Mouse (Mus musculus) liver, embryonic 14.5 days (tissue): Measurements from ENCODE around the gene Tnfrsf22. TPM values are rescaled to one million over a fixed set of nuclear protein-coding genes. Genes with fewer than 3 reads are reported as not detected.

ENCODE experiments used
- ATAC-seq: fragments of 200-750 bp; cut with Nextera tagmentation; 2 replicates; pipeline ENCODE4 v1.8.0; 2017; ENCODE audit warnings: moderate number of reproducible peaks, mild to moderate bottlenecking, moderate library complexity; ENCODE audit not compliant: insufficient read depth
- DNase-seq, 3 experiments: peaks; one replicate each; pipeline ENCODE4 v3.0.0-alpha.2; 2012 to 2013; ENCODE audit warnings: low read depth in 3 of 3, low spot score in 3 of 3
- H3K27ac ChIP-seq: fragments of 300-500 bp; sonication (generic); 2 replicates; pipeline ENCODE4 v1.5.1; 2014; ENCODE audit warnings: moderate library complexity, mild to moderate bottlenecking, control low read depth, inconsistent platforms
- H3K27me3 ChIP-seq: fragments of 300-500 bp; sonication (generic); 2 replicates; pipeline ENCODE4 v1.6.1; 2014; ENCODE audit warnings: mild to moderate bottlenecking, low read length, moderate library complexity; ENCODE audit not compliant: control insufficient read depth, insufficient read depth
- H3K36me3 ChIP-seq: fragments of 300-500 bp; sonication (generic); replicated peaks from 2 replicates; pipeline ENCODE4 v1.6.1; 2014; ENCODE audit warnings: low read depth; ENCODE audit not compliant: control insufficient read depth, insufficient read depth
- H3K4me1 ChIP-seq, 2 experiments: fragments of 200-500 bp in 1 of 2; fragments of 300-500 bp in 1 of 2; sonication (generic) in 1 of 2; replicated peaks; 2 replicates each; pipeline ENCODE4 v1.6.1; 2012 to 2014; ENCODE audit warnings: antibody characterized with exemption in 1 of 2, inconsistent platforms in 1 of 2, low read length in 1 of 2; ENCODE audit not compliant: control insufficient read depth in 2 of 2, insufficient read depth in 2 of 2
- H3K4me2 ChIP-seq: fragments of 300-500 bp; sonication (generic); 2 replicates; pipeline ENCODE4 v1.6.1; 2014; ENCODE audit warnings: low read depth, mild to moderate bottlenecking, control low read depth, moderate library complexity
- H3K4me3 ChIP-seq, 2 experiments: fragments of 200-500 bp in 1 of 2; fragments of 300-500 bp in 1 of 2; sonication (generic) in 1 of 2; 2 replicates each; pipeline ENCODE4 v1.5.1; 2012 to 2014; ENCODE audit warnings: low read depth in 2 of 2, low read length in 2 of 2, mild to moderate bottlenecking in 2 of 2, control low read depth in 1 of 2, inconsistent platforms in 1 of 2, moderate library complexity in 1 of 2; ENCODE audit not compliant: insufficient read depth in 1 of 2
- H3K9ac ChIP-seq: fragments of 300-500 bp; sonication (generic); replicated peaks from 2 replicates; pipeline ENCODE4 v1.6.1; 2014; ENCODE audit warnings: mild to moderate bottlenecking, control low read depth, moderate library complexity
- H3K9me3 ChIP-seq: fragments of 300-500 bp; sonication (generic); 2 replicates; pipeline ENCODE4 v1.6.1; 2016; ENCODE audit warnings: low read length, mixed read lengths; ENCODE audit not compliant: control insufficient read depth
- CTCF ChIP-seq: IDR thresholded peaks from 2 replicates; pipeline ENCODE4 v1.5.1; 2016; ENCODE audit warnings: antibody characterized with exemption, low read depth, control low read depth
- EP300 ChIP-seq: IDR thresholded peaks from 2 replicates; pipeline ENCODE4 v1.6.1; 2016; ENCODE audit warnings: antibody characterized with exemption, low read depth
- WGBS: fragments of 180-500 bp; shearing (Covaris S2); extraction: QIAGEN DNeasy Blood & Tissue Kit; methylation state at CpG from one replicate; pipeline ENCODE4 v1.1.7; 2014; ENCODE audit not compliant: insufficient replicate concordance; 5-methylcytosine and 5-hydroxymethylcytosine counted together
- polyA plus RNA-seq, 2 experiments: library from polyadenylated mRNA; depleted of rRNA in 1 of 2; stranded (reverse) in 1 of 2; unstranded in 1 of 2; fragments of >200 nt; fragmentation: Nextera tagmentation in 1 of 2; extraction: Ambion mirVana in 1 of 2; gene quantifications; 2 replicates each; pipeline versions ENCODE4 v1.2.1 to v1.2.3; 2012 to 2014

The Tnfrsf22 gene
- polyA plus RNA-seq, 2 experiments, result 0.71 to 0.99 TPM

GRCm38 (mm10) chr7:143636674-143637073 is 12.8 kb downstream of the Tnfrsf22 start:
- 64% methylated on average over 1 of the region's 1 CpGs for WGBS
- Histone ChIP-seq H3K36me3 (no peaks in the 10 kb centered on the region), H3K4me3 (no peak overlapping the region), H3K27me3 (no peaks in the 10 kb centered on the region), H3K9ac (no peak overlapping the region), H3K9me3 (no peaks in the 10 kb centered on the region), H3K4me2 (no peak overlapping the region), H3K4me1 (0 out of 4 replicates have a peak, but pooled peaks cover 0 to 2% of the 10 kb centered on the region in 2 experiments), H3K27ac (no peak overlapping the region)
- DNase-seq (no peak), ATAC-seq (no peak)
- TF ChIP-seq CTCF (no peak), EP300 (no peak)

GRCm38 (mm10) chr7:143631503-143631902 is 18.0 kb downstream of the Tnfrsf22 start:
- Histone ChIP-seq H3K4me2 (no peak overlapping the region), H3K36me3 (no peaks in the 10 kb centered on the region), H3K9ac (no peak overlapping the region), H3K4me1 (no peaks in the 10 kb centered on the region), H3K9me3 (no peaks in the 10 kb centered on the region), H3K27me3 (no peaks in the 10 kb centered on the region), H3K4me3 (no peak overlapping the region), H3K27ac (no peak overlapping the region)
- ATAC-seq (no peak), DNase-seq (no peak)
- TF ChIP-seq CTCF (no peak), EP300 (no peak)
- 53% methylated on average over 2 of the region's 2 CpGs for WGBS

GRCm38 (mm10) chr7:143629501-143629900 is 20.0 kb downstream of the Tnfrsf22 start:
- ATAC-seq, result no peak
- Histone ChIP-seq H3K4me3 (no peak overlapping the region), H3K27ac (no peak overlapping the region), H3K27me3 (no peaks in the 10 kb centered on the region), H3K36me3 (no peaks in the 10 kb centered on the region), H3K4me2 (no peak overlapping the region), H3K9ac (no peak overlapping the region), H3K4me1 (no peaks in the 10 kb centered on the region), H3K9me3 (no peaks in the 10 kb centered on the region)
- 33% methylated on average over 1 of the region's 1 CpGs for WGBS
- DNase-seq, result no peak
- TF ChIP-seq CTCF (no peak), EP300 (no peak)

- Histone ChIP-seq H3K27me3 (no peaks in the 10 kb centered on the region), H3K4me2 (no peak within 1 kb of the TSS; the same call in 1 of the 2 replicates), H3K4me1 (no peaks in the 10 kb centered on the region), H3K4me3 (no peak within 1 kb of the TSS), H3K9ac (no peak within 1 kb of the TSS), H3K36me3 (no peaks in the 10 kb centered on the region), H3K27ac (no peak within 1 kb of the TSS), H3K9me3 (no peaks in the 10 kb centered on the region)
- ATAC-seq, result no peak
- no peak for DNase-seq
- 87% methylated on average over 1 of the region's 1 CpGs for WGBS
- TF ChIP-seq EP300 (no peak), CTCF (no peak)
These were observed 20.9 kb downstream of the Tnfrsf22 start, which contains the start of gene Tnfrsf26 for GRCm38 (mm10) chr7:143628540-143628939. TSS of gene Tnfrsf26 (minus strand) at chr7:143628722.

GRCm38 (mm10) chr7:143627555-143628286 is 21.7 kb downstream of the Tnfrsf22 start:
- no peaks in the 10 kb centered on the region for H3K9me3 ChIP-seq
- TF ChIP-seq CTCF (no peak), EP300 (no peak)
- DNase-seq, result no peak
- H3K9ac ChIP-seq, result no peak overlapping the region
- 17% methylated on average over 10 of the region's 10 CpGs for WGBS
- no peak for ATAC-seq
- no peaks in the 10 kb centered on the region for H3K27me3 ChIP-seq
- no peaks in the 10 kb centered on the region for H3K36me3 ChIP-seq
- no peak overlapping the region; the same call in 1 of the 2 replicates for H3K4me2 ChIP-seq
- H3K27ac ChIP-seq, result no peak overlapping the region
- no peak overlapping the region for H3K4me3 ChIP-seq
- H3K4me1 ChIP-seq, result no peaks in the 10 kb centered on the region
